Mouse (Mus musculus): ENCODE data around the gene Aff3. TPM values are rescaled to one million over a fixed set of nuclear protein-coding genes. Genes with fewer than 3 reads are reported as not detected.

The Aff3 gene
- total RNA-seq, 2 experiments from 2014 or later: 4.0 to 9.6 TPM

DNA sequence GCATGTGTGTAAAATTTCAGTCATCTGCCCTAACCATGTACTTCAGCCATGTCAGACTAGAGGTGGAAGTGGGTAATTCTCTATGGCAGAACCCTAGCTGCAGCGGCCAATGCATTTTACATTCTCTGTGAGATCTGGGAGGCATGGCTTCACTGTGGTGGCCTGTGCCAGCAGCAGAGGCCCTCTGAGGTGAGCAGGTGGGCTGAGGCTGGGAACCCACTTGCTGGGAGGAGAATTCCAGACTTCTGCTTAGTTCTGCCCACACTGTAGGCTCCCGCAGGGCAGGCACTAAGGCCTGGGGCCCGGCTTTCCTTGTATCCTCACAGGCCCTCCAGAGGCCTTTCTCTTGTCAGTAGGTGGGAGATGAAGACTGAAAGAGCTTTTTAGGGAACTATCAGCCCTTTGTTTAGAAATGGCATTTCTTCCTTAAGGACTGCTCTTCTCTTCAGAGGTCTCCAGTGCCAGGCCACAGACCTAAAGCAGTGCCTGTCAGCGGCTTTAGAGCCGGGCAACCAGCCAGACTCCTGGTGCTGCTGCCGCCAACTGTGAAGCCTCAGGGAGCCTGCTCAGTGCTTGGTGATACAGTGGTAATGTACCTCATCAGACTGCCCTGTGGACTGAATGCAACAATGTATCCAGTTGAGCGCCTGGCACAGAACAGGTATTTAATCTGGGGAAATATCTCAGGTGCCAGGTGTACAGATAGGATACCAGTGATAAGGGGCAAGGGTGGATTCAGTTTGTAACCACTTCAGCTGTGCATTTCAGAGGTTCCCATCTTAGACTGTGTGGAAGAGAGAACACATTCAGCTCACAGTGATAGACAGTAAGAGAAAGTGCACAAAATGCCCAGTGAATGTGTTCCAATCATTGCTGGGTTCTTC lies 356.7 kb downstream of the Aff3 start:
- no peak for ATAC-seq (replicated peaks; ENCODE audit: low FRiP score, poor library complexity, severe bottlenecking)

DNA sequence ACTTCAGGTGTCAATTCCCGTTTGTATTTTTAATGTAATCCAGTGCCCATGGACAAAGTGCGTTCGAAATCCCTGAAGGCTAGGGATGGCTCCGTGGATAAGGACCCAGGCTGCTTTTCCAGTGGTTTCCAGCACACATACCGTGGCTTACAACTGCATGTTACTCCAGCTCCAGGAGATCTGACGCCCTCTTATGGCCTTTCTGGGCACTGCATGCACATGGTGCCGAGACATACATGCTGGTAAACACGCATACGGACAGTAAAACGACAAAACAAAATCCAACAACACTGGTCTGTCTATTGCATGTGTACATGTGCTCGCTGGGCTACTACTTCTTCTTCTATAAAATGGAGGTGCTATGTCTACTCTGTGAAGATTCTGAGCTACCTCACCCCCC lies 357.5 kb downstream of the Aff3 start:
- no peak for ATAC-seq (replicated peaks; ENCODE audit: low FRiP score, poor library complexity, severe bottlenecking)

DNA sequence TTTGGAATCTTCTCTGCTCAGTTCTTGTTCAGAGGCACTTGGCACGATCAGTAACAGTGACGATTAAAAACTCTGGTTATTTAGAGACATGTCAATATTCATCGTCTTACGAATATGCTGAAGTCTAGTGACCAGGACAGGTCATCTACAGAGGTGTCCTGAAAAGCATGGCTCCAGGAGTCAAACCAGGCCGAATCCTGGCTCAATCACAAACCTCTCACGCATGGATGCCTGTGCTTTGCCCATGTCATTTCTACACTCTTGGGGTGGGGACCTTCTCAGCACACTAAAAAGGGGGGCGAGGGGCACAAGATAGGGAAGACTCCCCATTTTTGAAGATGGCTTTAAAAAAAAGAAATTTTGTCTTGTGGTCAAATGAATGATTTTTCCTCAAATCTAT lies 358.6 kb downstream of the Aff3 start:
- ATAC-seq (replicated peaks; ENCODE audit: low FRiP score, poor library complexity, severe bottlenecking): no peak

DNA sequence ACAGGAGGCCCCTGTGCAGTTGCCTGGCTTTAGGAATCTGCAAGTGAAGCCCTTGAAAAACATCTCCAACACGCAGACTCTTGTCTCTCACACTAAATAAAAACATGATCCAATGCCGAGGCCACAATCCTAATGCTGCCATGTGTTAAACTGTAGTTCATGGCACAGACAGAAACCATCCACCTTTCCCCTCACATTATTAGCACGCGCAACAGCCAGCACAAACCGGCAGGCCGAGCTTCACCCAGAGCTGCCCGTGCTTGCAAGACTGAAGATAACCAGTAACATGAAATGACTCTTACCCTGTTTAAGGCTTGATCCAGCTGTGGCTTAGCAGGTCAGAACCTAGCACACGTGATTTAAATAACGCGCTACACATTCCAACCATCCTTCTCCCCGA lies 360.4 kb downstream of the Aff3 start:
- no peak for ATAC-seq (replicated peaks; ENCODE audit: low FRiP score, poor library complexity, severe bottlenecking)

DNA sequence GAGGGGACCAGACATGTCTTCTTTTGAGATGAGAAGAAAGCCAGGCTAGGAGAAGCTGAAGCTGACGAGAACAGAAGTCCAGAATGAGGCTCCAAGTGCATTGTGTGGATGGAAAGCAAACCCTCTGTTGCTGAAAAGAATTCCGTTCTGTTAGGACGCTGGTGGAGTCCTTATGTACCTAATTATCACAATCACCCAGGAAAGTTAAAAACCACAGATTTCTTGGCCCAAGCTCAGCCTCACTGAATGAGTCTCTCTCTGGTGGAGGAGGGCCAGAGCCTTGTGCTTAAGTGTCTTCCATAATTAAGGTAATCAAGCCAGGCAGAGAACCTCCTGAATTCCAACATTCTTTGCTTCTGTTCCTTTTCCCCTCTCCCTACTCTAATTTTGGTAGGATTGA lies 366.5 kb downstream of the Aff3 start:
- no peak for ATAC-seq (replicated peaks; ENCODE audit: low FRiP score, poor library complexity, severe bottlenecking)

DNA sequence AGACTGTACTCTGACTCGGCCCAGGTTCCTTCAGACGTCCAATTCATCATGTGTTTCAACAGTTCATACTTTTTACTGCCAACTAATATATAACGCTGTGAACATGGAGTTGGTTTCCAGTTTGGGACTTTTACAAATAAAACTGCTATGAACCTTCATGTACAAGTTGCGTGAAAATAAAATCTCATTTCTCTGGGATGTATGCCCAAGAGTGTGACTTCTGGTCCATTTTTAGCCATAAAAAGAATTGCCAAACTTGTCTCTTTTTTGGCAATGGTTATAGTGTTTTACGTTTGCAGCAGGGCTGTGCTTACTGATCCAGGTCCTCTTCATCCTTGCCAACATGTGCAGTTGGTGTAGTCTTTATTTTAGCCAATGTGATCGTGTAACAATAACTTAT lies 369.8 kb downstream of the Aff3 start:
- ATAC-seq (replicated peaks; ENCODE audit: low FRiP score, poor library complexity, severe bottlenecking): no peak

DNA sequence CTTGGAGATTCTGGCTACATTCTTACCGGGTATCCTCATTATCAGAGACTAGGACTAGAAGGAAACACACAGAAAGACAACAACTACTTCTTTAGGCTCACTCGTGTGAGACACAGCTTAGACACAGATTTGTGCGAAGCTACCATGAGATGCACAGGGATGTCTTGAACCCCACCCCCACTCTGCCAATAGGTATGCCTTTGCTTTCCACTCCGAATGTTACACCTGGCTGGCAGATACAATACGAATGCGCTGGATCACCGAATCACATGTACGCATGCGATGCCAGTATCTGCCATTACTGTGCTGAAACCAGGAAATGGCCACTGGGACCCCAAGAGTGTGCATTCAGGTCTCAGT lies 370.4 kb downstream of the Aff3 start:
- ATAC-seq (replicated peaks; ENCODE audit: low FRiP score, poor library complexity, severe bottlenecking): no peak

DNA sequence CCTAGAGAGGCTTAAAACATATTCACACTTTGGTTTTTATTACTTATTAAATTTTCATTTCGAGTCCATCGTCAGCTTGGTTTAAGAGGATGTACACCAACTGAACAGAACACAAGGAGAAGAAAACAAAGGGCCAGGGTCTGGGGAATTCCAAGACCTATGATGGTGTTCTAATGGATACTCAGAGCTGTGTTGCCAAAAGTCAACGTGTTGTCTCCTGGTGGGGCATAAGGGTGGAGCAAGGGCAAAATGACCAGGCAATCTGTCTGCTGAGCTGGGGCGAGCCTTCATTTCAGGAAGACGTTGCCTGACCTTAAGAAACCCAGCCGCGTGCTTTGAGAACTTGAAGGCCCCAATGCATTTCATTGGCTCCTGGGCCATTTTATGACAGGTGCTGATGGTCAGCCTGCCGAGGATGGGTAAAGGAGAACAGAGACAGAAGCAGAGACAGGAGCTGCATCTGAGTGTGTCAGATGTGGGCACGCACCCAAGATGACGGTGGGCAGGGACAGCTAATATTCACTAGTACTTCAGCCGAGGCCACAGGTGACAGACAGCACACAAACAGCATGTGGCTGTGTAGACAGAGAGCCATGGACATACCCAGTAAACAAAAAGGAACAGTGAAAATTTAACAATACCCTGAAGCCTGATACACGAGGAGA lies 371.0 kb downstream of the Aff3 start:
- no peak for ATAC-seq (replicated peaks; ENCODE audit: low FRiP score, poor library complexity, severe bottlenecking)

DNA sequence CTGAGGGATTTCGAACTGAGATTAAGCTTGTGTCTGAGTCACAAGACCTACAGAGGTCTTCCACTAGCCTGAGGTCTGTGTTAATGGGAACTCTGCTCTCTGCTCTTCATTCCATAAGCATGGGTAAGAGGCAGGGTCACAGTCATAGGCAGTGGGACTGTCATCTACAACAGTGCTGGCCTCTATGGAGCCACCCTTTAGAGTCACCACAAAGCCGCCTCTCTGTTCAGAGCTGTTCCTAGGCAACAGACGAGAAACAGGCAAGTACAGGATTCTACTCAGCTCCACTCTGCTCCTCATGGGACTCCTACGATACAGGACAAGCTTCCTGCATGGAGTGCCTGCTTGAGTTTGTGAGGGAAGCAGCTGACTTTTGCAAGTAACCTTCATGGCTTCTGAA lies 371.9 kb downstream of the Aff3 start:
- ATAC-seq (replicated peaks; ENCODE audit: low FRiP score, poor library complexity, severe bottlenecking): no peak

DNA sequence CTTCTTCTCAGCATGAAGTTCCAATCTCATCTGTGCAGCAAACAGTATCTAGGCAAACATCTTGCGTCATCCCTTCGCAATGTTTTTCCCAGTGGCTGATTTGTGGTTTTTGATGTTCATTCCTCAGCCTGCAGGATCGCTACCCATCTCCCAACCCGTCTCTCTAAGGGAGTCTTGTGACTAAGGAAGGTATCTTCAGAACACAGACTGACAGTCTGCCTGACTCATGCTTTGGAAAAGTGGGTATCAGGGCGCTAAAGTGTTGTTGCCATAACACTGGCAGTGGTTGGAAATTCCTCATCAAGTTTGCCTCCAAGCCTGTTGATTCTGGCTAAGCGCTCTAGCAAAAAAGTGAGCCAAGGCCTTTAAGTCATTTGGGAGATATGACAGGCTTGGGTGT lies 372.8 kb downstream of the Aff3 start:
- ATAC-seq (replicated peaks; ENCODE audit: low FRiP score, poor library complexity, severe bottlenecking): no peak

DNA sequence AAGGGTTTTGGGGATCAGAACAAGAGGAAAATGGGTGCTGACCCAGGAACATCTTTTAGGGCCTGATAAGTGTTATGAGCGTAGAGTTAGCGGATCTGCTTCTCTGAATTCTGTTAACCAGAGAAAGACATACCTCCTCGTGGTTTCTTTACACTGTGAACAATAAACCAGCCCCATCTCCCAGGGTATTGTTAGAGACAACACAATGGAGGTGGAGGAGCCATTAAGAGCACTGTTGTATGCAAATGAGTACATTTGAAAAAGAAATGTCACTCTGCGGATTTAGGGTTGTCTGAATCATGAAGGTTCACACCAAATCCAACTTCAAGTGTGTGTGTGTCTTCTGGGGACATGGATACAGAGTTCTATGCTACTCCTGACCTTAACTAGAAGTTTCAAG lies 373.3 kb downstream of the Aff3 start:
- no peak for ATAC-seq (replicated peaks; ENCODE audit: low FRiP score, poor library complexity, severe bottlenecking)

DNA sequence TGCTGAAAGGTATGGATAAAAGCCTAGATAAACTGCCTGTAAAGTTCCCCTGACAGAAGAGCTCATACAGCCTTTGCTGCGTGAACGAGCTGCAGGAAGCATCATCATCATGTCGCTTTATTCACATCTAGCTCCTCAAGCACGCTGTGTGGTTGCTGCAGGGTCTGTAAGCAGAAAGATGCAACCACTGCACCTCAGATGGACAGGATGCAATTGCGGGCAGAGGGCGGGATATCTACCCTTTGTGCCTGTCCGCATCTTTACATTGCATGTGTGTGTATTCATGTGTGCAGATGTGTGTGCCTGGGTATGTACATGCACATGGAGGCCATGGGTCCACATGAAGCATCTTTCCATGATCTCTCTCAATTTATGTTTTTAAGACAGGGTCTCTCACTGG lies 373.9 kb downstream of the Aff3 start:
- no peak for ATAC-seq (replicated peaks; ENCODE audit: low FRiP score, poor library complexity, severe bottlenecking)

DNA sequence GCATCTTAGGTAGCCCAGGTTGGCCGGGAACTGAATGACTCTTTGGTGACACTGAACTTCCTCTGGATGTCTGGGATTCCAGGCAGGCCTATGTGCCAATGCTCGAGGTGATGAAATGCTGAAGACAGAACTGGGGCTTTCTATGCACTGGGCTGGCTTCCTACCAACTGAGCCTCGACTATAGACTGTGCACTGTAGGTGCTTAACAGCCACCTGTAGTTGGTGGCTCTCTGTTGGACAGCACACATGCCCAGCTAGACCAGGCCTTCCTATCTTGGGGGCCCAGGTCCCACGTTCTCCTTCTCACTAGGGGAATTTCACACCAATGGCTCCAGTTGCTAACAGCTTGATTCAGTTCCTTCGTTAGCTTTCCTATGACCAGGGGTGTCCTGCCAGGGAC lies 374.9 kb downstream of the Aff3 start:
- ATAC-seq (replicated peaks; ENCODE audit: low FRiP score, poor library complexity, severe bottlenecking): no peak

DNA sequence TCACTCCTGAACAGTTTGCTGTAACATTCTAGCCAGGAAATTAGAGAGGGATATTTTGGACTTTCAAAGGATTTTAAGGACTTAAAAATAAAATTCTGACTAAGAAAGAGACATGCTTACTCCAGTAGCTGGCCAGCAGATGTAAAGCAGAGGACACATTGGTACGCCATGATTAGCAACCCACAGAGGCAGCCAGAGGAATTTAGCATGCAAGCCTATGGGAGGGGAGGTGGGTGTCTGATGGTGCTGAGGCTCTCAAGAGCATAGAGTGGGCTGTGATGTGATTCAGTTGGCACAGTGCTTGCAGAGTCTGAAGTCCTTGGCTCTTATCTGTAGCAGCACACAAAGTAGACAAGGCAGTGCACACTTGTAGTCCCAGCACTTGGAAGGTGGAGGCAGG lies 376.0 kb downstream of the Aff3 start:
- ATAC-seq (replicated peaks; ENCODE audit: low FRiP score, poor library complexity, severe bottlenecking): no peak

DNA sequence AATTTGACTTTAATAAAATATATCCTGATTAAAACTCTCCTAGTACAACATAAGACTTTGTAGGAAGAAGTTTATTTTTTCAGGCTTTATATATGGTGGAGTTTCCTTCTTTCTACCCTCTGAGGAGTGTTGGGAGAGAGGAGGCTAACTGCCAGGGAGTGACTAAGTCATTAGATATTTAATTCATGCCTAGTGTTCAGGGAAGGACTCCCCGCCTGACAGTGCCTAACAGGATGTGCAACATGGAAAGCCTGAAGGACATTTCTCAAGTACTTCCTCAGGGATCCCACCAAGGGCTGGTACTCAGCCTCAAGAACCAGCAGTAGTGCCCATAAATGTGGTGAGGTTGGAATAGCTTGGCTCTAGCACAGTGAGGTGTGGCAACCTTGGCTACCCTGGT lies 378.2 kb downstream of the Aff3 start:
- ATAC-seq (replicated peaks; ENCODE audit: low FRiP score, poor library complexity, severe bottlenecking): no peak

DNA sequence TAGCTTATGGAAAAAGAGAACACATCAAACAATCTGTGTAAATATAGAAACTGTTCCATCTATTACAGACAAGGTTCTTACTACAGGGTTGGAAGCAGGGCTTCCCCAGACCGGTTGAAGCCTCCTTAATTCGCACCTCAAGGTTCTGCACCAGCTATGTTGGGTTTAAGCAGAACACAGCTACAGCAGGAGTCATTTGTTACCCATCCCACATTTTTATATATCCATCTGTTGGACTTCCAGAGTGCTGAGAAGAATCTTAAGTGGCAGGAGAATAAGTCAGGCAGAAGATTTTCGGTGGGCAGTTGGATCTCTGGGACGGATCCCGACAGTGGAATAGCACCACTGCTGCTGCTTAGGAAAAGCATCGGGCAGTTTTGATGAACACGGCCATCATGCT lies 384.2 kb downstream of the Aff3 start:
- no peak for ATAC-seq (replicated peaks; ENCODE audit: low FRiP score, poor library complexity, severe bottlenecking)

DNA sequence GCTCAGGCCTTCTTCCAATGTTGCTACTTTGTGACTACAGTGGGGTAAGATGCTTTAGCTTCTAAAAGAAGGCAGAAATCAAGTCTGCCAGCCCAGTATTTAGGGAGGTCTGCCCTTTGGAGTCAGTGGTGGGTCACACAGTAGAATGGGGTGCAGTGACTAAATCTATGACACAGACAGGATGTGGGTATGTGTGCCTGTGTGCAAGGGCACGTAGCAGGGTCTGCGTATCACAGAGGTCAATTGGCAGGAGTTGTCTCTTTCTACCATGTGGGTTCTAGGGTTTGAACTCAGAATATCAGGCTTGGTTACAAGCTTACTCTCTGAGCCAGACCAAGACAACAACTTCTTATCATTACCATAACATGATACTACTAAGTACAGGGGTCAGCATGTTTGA lies 393.4 kb downstream of the Aff3 start:
- no peak for ATAC-seq (replicated peaks; ENCODE audit: low FRiP score, poor library complexity, severe bottlenecking)

DNA sequence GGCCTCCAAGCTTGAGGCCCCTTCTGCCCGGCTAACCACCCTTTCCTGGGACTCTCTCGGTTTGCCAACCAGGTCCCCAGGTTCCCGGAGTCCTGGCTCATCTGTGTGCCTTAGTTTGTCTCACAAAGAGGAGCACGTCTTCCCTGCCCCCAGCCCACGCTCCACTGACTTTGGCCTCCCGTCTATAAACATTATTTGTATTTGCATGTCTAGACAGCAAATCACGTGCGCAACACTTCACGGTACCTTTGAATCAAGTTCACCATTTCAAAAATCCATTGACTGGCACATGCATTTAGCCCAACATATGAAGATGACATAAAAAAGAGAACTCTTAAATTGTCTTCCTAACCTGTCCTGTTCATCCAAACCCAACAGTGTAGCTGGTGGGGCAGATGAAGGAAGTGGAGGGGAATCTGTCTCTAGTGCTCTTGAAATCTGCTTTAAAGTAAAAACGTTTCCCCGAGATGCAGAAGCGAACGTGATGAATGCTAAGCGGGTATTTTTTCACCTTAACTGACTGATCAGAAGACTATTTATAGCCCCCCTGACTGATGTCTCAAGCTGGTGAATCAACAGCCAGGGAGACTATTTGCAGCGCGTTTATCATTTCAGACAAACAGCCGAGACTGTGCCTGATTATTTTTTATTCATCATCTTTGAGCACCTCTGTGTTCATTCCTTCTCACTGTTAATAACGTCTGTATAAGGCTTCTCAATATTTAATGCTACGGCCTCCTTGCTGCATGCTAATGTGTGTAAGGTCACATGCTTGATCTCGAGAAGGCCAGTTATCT lies 396.3 kb downstream of the Aff3 start:
- ATAC-seq (replicated peaks; ENCODE audit: low FRiP score, poor library complexity, severe bottlenecking): no peak

DNA sequence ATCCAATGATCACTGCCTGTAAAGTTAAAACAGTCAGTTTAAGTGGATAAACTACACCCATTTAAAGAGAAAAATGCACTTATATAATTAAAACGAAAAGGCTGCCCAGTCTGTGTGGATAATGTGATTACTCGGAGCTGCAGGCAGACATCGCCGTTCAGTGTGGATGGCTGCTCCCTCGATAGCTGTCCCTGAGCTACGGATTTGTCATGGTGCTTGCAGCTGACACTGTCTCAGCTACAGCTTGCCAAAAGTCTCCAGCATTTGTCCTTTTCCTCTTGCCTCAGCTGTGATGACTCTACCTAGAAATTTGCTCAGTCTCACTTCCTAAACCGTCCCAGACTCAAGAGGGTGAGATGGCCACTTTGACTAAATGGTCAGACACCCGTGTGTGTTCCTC lies 401.5 kb downstream of the Aff3 start:
- ATAC-seq (replicated peaks; ENCODE audit: low FRiP score, poor library complexity, severe bottlenecking): no peak

DNA sequence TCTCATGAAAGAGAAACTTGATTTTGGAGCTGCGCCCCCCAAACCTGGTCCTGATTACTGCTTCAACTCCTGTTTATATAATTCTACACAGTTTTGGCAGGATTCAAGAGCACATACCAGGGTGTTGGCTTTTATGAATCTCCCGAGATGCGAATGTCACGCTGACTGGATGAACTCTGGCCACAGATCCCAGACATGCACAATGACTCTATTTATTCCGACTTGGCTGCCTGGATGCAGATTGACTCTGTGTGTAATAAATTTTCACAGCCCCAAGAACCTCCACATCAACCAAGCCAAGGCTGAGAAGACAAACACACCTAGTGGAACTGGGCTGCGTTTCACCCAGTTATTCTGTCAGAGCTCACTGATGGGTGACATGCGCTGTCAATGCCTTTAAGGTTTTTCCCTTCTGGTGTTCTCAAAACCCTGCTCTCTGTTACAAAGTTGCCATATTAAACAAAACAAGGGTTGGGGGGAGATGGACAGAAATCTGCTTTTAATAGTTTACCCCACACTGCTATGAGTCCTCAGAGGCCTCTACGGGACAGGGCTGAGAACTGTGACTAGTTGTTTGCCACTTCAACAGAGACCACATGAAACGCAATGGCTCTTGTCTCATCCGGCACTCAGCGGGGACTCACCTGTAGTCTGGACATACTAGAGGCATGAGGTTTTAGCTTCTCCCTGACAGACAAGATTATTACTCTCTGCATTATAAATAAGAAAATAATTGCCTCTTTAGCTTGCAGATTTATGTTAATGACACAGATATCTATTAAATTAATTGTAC lies 402.2 kb downstream of the Aff3 start:
- no peak for ATAC-seq (replicated peaks; ENCODE audit: low FRiP score, poor library complexity, severe bottlenecking)

Measured in erythroid progenitor cell, adult 5-6 weeks (primary cell).